Mouse (Mus musculus) limb, embryonic 14.5 days (tissue): ENCODE results near the gene Pigw. TPM values are rescaled to one million over a fixed set of nuclear protein-coding genes. Genes with fewer than 3 reads are reported as not detected.

Experiments
- ATAC-seq: fragments of 200-750 bp; cut with Nextera tagmentation; 2 replicates; pipeline ENCODE4 v1.8.0; 2017; ENCODE audit warnings: low read depth, moderate number of reproducible peaks, moderate TSS enrichment; ENCODE audit not compliant: low FRiP score
- DNase-seq: peaks from one replicate; pipeline ENCODE4 v3.0.0-alpha.2; 2015; ENCODE audit warnings: low spot score
- H3K27ac ChIP-seq: fragments of 300-500 bp; sonication (generic); replicated peaks from 2 replicates; pipeline ENCODE4 v1.5.1; 2014; ENCODE audit warnings: low read depth, mild to moderate bottlenecking, low read length, moderate library complexity, mixed read lengths
- H3K27me3 ChIP-seq: fragments of 300-500 bp; sonication (generic); 2 replicates; pipeline ENCODE4 v1.6.1; 2014; ENCODE audit warnings: low read length, mixed read lengths; ENCODE audit not compliant: control insufficient read depth, insufficient read depth
- H3K36me3 ChIP-seq: fragments of 300-500 bp; sonication (generic); 2 replicates; pipeline ENCODE4 v1.6.1; 2014; ENCODE audit warnings: mild to moderate bottlenecking, low read length, moderate library complexity, mixed read lengths; ENCODE audit not compliant: control insufficient read depth, insufficient read depth
- H3K4me1 ChIP-seq: fragments of 300-500 bp; sonication (generic); 2 replicates; pipeline ENCODE4 v1.6.1; 2014; ENCODE audit warnings: antibody characterized with exemption, low read length, mixed read lengths; ENCODE audit not compliant: control insufficient read depth, insufficient read depth
- H3K4me2 ChIP-seq: fragments of 300-500 bp; sonication (generic); replicated peaks from 2 replicates; pipeline ENCODE4 v1.6.1; 2014; ENCODE audit warnings: low read depth, mild to moderate bottlenecking, low read length, moderate library complexity; ENCODE audit not compliant: severe bottlenecking
- H3K4me3 ChIP-seq: fragments of 300-500 bp; sonication (generic); replicated peaks from 2 replicates; pipeline ENCODE4 v1.5.1; 2014; ENCODE audit warnings: low read length
- H3K9ac ChIP-seq: fragments of 300-500 bp; sonication (generic); 2 replicates; pipeline ENCODE4 v1.6.1; 2014; ENCODE audit warnings: mild to moderate bottlenecking, low read depth, low read length, moderate library complexity; ENCODE audit not compliant: severe bottlenecking
- H3K9me3 ChIP-seq: fragments of 300-500 bp; sonication (generic); 2 replicates; pipeline ENCODE4 v1.6.1; 2016; ENCODE audit warnings: low read length; ENCODE audit not compliant: control insufficient read depth
- POLR2A ChIP-seq: fragments of 200-500 bp; IDR thresholded peaks from 2 replicates; pipeline ENCODE4 v1.8.0; 2012; ENCODE audit warnings: inconsistent platforms, mild to moderate bottlenecking, moderate library complexity, borderline replicate concordance; ENCODE audit not compliant: insufficient read depth, insufficient read length; ENCODE audit errors: extremely low read depth
- WGBS: fragments of 180-500 bp; shearing (Covaris S2); extraction: QIAGEN DNeasy Blood & Tissue Kit; methylation state at CpG from one replicate; pipeline ENCODE4 v1.1.7; 2014; 5-methylcytosine and 5-hydroxymethylcytosine counted together
- microRNA-seq: library from miRNA; unstranded; fragments of <30 nt; microRNA quantifications from one replicate; pipeline ENCODE4, GENCODE M21; 2016
- polyA plus RNA-seq, 2 experiments: library from polyadenylated mRNA; depleted of rRNA in 1 of 2; stranded (reverse) in 1 of 2; unstranded in 1 of 2; fragments of >200 nt; fragmentation: Nextera tagmentation in 1 of 2; extraction: Ambion mirVana in 1 of 2; gene quantifications; 2 replicates each; pipeline versions ENCODE4 v1.2.1 to v1.2.3; 2012 to 2014

The Pigw gene
- polyA plus RNA-seq, 2 experiments = 2.4 to 5.8 TPM

DNA sequence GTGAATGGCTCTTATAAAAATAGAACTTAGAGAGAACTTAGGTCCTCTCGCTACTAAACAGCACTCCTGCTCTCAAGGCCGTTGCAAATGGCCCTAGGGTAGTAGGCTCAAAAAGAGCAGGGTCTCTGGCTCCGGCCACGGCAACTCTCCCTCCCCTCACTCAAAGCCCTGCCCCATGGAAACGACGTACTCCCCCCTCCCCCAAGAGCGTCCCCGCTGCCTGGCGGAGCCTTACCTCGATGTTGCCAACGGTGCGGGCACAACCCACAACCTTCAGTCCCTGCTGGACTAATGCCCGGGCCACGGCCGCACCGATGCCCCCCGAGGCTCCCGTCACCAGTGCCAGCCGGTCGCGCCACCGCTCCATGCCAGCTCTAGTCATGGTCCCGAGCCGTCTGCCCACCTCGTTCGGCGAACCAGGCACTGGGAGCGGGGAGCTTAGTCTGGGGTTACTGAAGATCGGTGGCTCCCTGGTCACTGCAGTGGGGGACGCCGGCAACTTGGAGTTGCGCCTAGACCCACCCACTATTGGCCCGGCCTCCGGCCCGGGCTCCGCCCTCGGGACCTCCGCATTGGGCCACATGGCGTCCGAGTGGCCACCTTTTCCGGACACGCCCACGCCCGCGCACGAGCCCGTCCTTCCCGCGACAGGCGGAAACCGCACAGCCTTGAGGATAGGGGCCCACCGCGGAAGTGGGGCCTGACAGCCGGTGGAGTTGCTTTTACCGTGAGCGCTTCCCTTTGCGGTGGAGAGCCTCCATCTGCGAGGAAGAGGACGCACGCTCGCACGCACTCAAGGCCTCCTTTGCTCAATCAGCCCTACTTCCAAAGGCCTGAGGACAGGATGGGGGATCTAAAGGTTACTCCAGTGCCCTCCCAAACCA is 51.3 kb downstream of the Pigw start, which contains the start of gene Dhrs11:
TSS of gene Dhrs11 (minus strand) at position 479 of the 884 bp plus-strand sequence.
- DNase-seq = peak; percentile 83
- Histone ChIP-seq H3K4me3 (peak within 1 kb of the TSS; percentile 78), H3K9me3 (no peaks in the 10 kb centered on the region), H3K4me1 (peaks cover 9% of the 10 kb centered on the region), H3K27me3 (no peaks in the 10 kb centered on the region), H3K36me3 (peaks cover 27% of the 10 kb centered on the region), H3K4me2 (peak within 1 kb of the TSS; percentile 83), H3K9ac (peak within 1 kb of the TSS; percentile 73), H3K27ac (peak within 1 kb of the TSS; percentile 82)
- ATAC-seq = peak; percentile 93
- WGBS = under 1% methylated on average over 56 of the region's 62 CpGs
- TF ChIP-seq POLR2A = no peak

DNA sequence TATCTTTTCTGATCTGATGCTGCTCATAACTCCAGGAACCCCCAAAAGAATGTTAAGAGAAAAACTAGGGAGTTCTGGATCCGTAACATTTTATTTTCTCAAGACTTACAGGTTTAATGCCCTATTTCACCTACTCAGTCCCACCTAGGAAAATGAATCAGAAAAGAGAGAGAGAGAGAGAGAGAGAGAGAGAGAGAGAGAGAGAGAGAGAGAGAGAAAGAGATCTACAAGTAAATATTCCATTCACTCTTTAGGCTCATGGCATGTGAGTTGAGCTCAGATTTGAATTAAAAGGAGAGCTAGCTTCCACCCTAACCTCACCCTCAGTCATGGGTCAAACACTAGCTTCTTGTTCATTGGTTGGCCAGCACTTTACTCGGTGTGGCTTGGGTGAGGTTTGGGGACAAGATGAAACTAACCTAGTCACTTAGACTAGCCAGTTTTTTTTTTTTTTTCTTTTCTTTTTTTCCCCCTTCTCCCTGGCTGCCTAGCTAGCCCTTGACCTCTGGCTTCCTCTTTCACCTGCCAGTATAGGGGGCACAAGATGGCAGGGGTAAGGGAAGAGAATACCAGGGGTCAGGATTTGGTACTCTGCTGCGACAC is 52.1 kb downstream of the Pigw start:
- H3K4me3 ChIP-seq = peak overlapping the region; percentile 78
- TF ChIP-seq POLR2A = no peak

GRCm38 (mm10) chr11:84827492-84827891 is 52.6 kb downstream of the Pigw start:
- ATAC-seq (no peak), DNase-seq (no peak)
- no peak overlapping the region for H3K4me2 ChIP-seq
- H3K36me3 ChIP-seq = peaks cover 17% of the 10 kb centered on the region
- peaks cover 9% of the 10 kb centered on the region for H3K4me1 ChIP-seq
- H3K9me3 ChIP-seq = no peaks in the 10 kb centered on the region
- no peak overlapping the region for H3K4me3 ChIP-seq
- TF ChIP-seq POLR2A = no peak
- H3K9ac ChIP-seq = no peak overlapping the region
- H3K27ac ChIP-seq = no peak overlapping the region
- H3K27me3 ChIP-seq = no peaks in the 10 kb centered on the region

More for the DNA sequence above, 52.1 kb downstream of the Pigw start:
- Histone ChIP-seq H3K9me3 (no peaks in the 10 kb centered on the region), H3K27ac (peak overlapping the region; percentile 82; the same call in 1 of the 2 replicates), H3K4me2 (peak overlapping the region; percentile 83), H3K4me1 (peaks cover 9% of the 10 kb centered on the region), H3K36me3 (peaks cover 22% of the 10 kb centered on the region), H3K9ac (peak overlapping the region; percentile 73), H3K27me3 (no peaks in the 10 kb centered on the region)
- WGBS = 45% methylated on average over 3 of the region's 3 CpGs
- DNase-seq (no peak), ATAC-seq (no peak)

Small RNA genes lying within 50 kb of the gene (microRNA-seq; reads per million reads assigned to microRNA genes)
- gene Gm23564 = not detected

Other genes starting within 250 kb of the Pigw start
- 10.9 and 11.8 TPM in 2 replicates for gene Mrm1, start 60.8 kb downstream of the Pigw start, polyA plus RNA-seq (2012; rRNA removed)
- gene Mrm1, start 60.8 kb downstream of the Pigw start, polyA plus RNA-seq (2014; fragmentation: Nextera tagmentation; extraction: Ambion mirVana) = 10.6 and 11.8 TPM in 2 replicates
- gene Dhrs11, start 51.3 kb downstream of the Pigw start, polyA plus RNA-seq (2012; rRNA removed) = 22.6 and 29.7 TPM in 2 replicates
- gene Dhrs11, start 51.3 kb downstream of the Pigw start, polyA plus RNA-seq (2014; fragmentation: Nextera tagmentation; extraction: Ambion mirVana) = 11.5 and 16.2 TPM in 2 replicates
- 86.7 and 105 TPM in 2 replicates for gene Ggnbp2, start 9.5 kb downstream of the Pigw start, polyA plus RNA-seq (2012; rRNA removed)
- 67.3 and 69.9 TPM in 2 replicates for gene Ggnbp2, start 9.5 kb downstream of the Pigw start, polyA plus RNA-seq (2014; fragmentation: Nextera tagmentation; extraction: Ambion mirVana)
- gene Myo19, start 137 bp downstream of the Pigw start, polyA plus RNA-seq (2012; rRNA removed) = 29.2 and 36.3 TPM in 2 replicates
- 11.0 and 11.3 TPM in 2 replicates for gene Myo19, start 137 bp downstream of the Pigw start, polyA plus RNA-seq (2014; fragmentation: Nextera tagmentation; extraction: Ambion mirVana)
- gene Znhit3, start 36.1 kb upstream of the Pigw start, polyA plus RNA-seq (2012; rRNA removed) = 35.0 and 37.2 TPM in 2 replicates
- 55.1 and 60.7 TPM in 2 replicates for gene Znhit3, start 36.1 kb upstream of the Pigw start, polyA plus RNA-seq (2014; fragmentation: Nextera tagmentation; extraction: Ambion mirVana)
- gene Car4, start 77.5 kb upstream of the Pigw start, polyA plus RNA-seq (2012; rRNA removed) = 0.20 and 0.88 TPM in 2 replicates
- 0.15 TPM in 1 of 2 replicates, not detected in the other for gene Car4, start 77.5 kb upstream of the Pigw start, polyA plus RNA-seq (2014; fragmentation: Nextera tagmentation; extraction: Ambion mirVana)